Mouse (Mus musculus): Measurements from ENCODE around the gene Myo15b.

- TF ChIP-seq CTCF (IDR thresholded peaks at IDR 0.05; ENCODE audit: extremely low read depth, insufficient read depth, low read length) (no peak), POLR2A (IDR thresholded peaks at IDR 0.05; ENCODE audit: extremely low read depth, insufficient read depth, low read length) (no peak)
These were observed 18.2 kb downstream of the Myo15b start for GRCm38 (mm10) chr11:115876438-115876837.

All from cortical plate, adult 2 months (tissue).